Mouse (Mus musculus): ENCODE measurements around the gene Mcrip1. TPM values are rescaled to one million over a fixed set of nuclear protein-coding genes. Genes with fewer than 3 reads are reported as not detected.

The Mcrip1 gene
- polyA plus RNA-seq, 1 experiment: 79.9 TPM

GRCm38 (mm10) chr11:120542376-120542775 lies 7.2 kb downstream of the Mcrip1 start:
- no peak overlapping the region for H3K27ac ChIP-seq (ENCODE audit: insufficient read depth, low read length)
- H3K4me1 ChIP-seq (ENCODE audit: control insufficient read depth, insufficient read depth, insufficient read length): peaks cover 7% of the 10 kb centered on the region
- TF ChIP-seq CTCF (IDR thresholded peaks at IDR 0.05; ENCODE audit: extremely low read depth, insufficient read depth, insufficient read length, insufficient replicate concordance) (no peak), POLR2A (IDR thresholded peaks at IDR 0.05; ENCODE audit: low read depth, low read length) (no peak)
- WGBS: 92% methylated on average over 6 of the region's 6 CpGs
- no peak for DNase-seq (ENCODE audit: low read depth in 1 of 2, low spot score in 2 of 2)
- H3K27me3 ChIP-seq (ENCODE audit: control insufficient read depth, insufficient read depth, low read length): no peaks in the 10 kb centered on the region
- H3K36me3 ChIP-seq (ENCODE audit: control insufficient read depth, insufficient read depth, low read length): peaks cover 23% of the 10 kb centered on the region
- no peak overlapping the region for H3K4me3 ChIP-seq (ENCODE audit: extremely low read depth, insufficient read depth, insufficient read length)

GRCm38 (mm10) chr11:120541907-120542306 lies 7.6 kb downstream of the Mcrip1 start:
- peaks cover 7% of the 10 kb centered on the region for H3K4me1 ChIP-seq (ENCODE audit: control insufficient read depth, insufficient read depth, insufficient read length)
- no peak for DNase-seq (ENCODE audit: low read depth in 1 of 2, low spot score in 2 of 2)

GRCm38 (mm10) chr11:120539285-120540014 lies 10.1 kb downstream of the Mcrip1 start:
- peaks cover 7% of the 10 kb centered on the region for H3K4me1 ChIP-seq (ENCODE audit: control insufficient read depth, insufficient read depth, insufficient read length)
- H3K4me3 ChIP-seq (ENCODE audit: extremely low read depth, insufficient read depth, insufficient read length): no peak overlapping the region
- no peak overlapping the region for H3K27ac ChIP-seq (ENCODE audit: insufficient read depth, low read length)
- no peaks in the 10 kb centered on the region for H3K27me3 ChIP-seq (ENCODE audit: control insufficient read depth, insufficient read depth, low read length)
- TF ChIP-seq POLR2A (IDR thresholded peaks at IDR 0.05; ENCODE audit: low read depth, low read length) (no peak), CTCF (IDR thresholded peaks at IDR 0.05; ENCODE audit: extremely low read depth, insufficient read depth, insufficient read length, insufficient replicate concordance) (no peak)
- WGBS: 57% methylated on average over 10 of the region's 10 CpGs
- DNase-seq (ENCODE audit: low read depth in 1 of 2, low spot score in 2 of 2): no peak
- H3K36me3 ChIP-seq (ENCODE audit: control insufficient read depth, insufficient read depth, low read length): peaks cover 18% of the 10 kb centered on the region

More at GRCm38 (mm10) chr11:120541907-120542306, 7.6 kb downstream of the Mcrip1 start:
- peaks cover 23% of the 10 kb centered on the region for H3K36me3 ChIP-seq (ENCODE audit: control insufficient read depth, insufficient read depth, low read length)
- H3K27ac ChIP-seq (ENCODE audit: insufficient read depth, low read length): no peak overlapping the region
- no peak for TF ChIP-seq POLR2A (IDR thresholded peaks at IDR 0.05; ENCODE audit: low read depth, low read length)
- no peak; the same call in 1 of the 2 replicates for TF ChIP-seq CTCF (IDR thresholded peaks at IDR 0.05; ENCODE audit: extremely low read depth, insufficient read depth, insufficient read length, insufficient replicate concordance)
- 85% methylated on average over 4 of the region's 4 CpGs for WGBS
- no peaks in the 10 kb centered on the region for H3K27me3 ChIP-seq (ENCODE audit: control insufficient read depth, insufficient read depth, low read length)
- no peak overlapping the region for H3K4me3 ChIP-seq (ENCODE audit: extremely low read depth, insufficient read depth, insufficient read length)

GRCm38 (mm10) chr11:120538955-120539284 lies 10.6 kb downstream of the Mcrip1 start:
- WGBS: 15% methylated on average over 8 of the region's 8 CpGs
- no peaks in the 10 kb centered on the region for H3K27me3 ChIP-seq (ENCODE audit: control insufficient read depth, insufficient read depth, low read length)
- no peak for DNase-seq (ENCODE audit: low read depth in 1 of 2, low spot score in 2 of 2)
- peaks cover 7% of the 10 kb centered on the region for H3K4me1 ChIP-seq (ENCODE audit: control insufficient read depth, insufficient read depth, insufficient read length)
- no peak overlapping the region for H3K4me3 ChIP-seq (ENCODE audit: extremely low read depth, insufficient read depth, insufficient read length)
- H3K27ac ChIP-seq (ENCODE audit: insufficient read depth, low read length): no peak overlapping the region
- TF ChIP-seq CTCF (IDR thresholded peaks at IDR 0.05; ENCODE audit: extremely low read depth, insufficient read depth, insufficient read length, insufficient replicate concordance) (no peak), POLR2A (IDR thresholded peaks at IDR 0.05; ENCODE audit: low read depth, low read length) (no peak)
- H3K36me3 ChIP-seq (ENCODE audit: control insufficient read depth, insufficient read depth, low read length): peaks cover 13% of the 10 kb centered on the region

GRCm38 (mm10) chr11:120538485-120538884 lies 11.0 kb downstream of the Mcrip1 start:
- Histone ChIP-seq H3K4me3 (ENCODE audit: extremely low read depth, insufficient read depth, insufficient read length) (no peak overlapping the region), H3K4me1 (ENCODE audit: control insufficient read depth, insufficient read depth, insufficient read length) (peaks cover 7% of the 10 kb centered on the region), H3K27me3 (ENCODE audit: control insufficient read depth, insufficient read depth, low read length) (no peaks in the 10 kb centered on the region), H3K36me3 (ENCODE audit: control insufficient read depth, insufficient read depth, low read length) (peaks cover 10% of the 10 kb centered on the region), H3K27ac (ENCODE audit: insufficient read depth, low read length) (no peak overlapping the region)
- WGBS: 80% methylated on average over 3 of the region's 3 CpGs
- TF ChIP-seq CTCF (IDR thresholded peaks at IDR 0.05; ENCODE audit: extremely low read depth, insufficient read depth, insufficient read length, insufficient replicate concordance): no peak
- no peak for TF ChIP-seq POLR2A (IDR thresholded peaks at IDR 0.05; ENCODE audit: low read depth, low read length)
- DNase-seq (ENCODE audit: low read depth in 1 of 2, low spot score in 2 of 2): no peak

GRCm38 (mm10) chr11:120535804-120536203 lies 13.7 kb downstream of the Mcrip1 start:
- no peak overlapping the region for H3K27ac ChIP-seq (ENCODE audit: insufficient read depth, low read length)
- DNase-seq (ENCODE audit: low read depth in 1 of 2, low spot score in 2 of 2): no peak
- H3K4me3 ChIP-seq (ENCODE audit: extremely low read depth, insufficient read depth, insufficient read length): no peak overlapping the region
- peaks cover 8% of the 10 kb centered on the region for H3K4me1 ChIP-seq (ENCODE audit: control insufficient read depth, insufficient read depth, insufficient read length)
- 51% methylated on average over 3 of the region's 3 CpGs for WGBS
- H3K36me3 ChIP-seq (ENCODE audit: control insufficient read depth, insufficient read depth, low read length): no peaks in the 10 kb centered on the region
- TF ChIP-seq POLR2A (IDR thresholded peaks at IDR 0.05; ENCODE audit: low read depth, low read length) (no peak), CTCF (IDR thresholded peaks at IDR 0.05; ENCODE audit: extremely low read depth, insufficient read depth, insufficient read length, insufficient replicate concordance) (no peak)
- peaks cover 5% of the 10 kb centered on the region for H3K27me3 ChIP-seq (ENCODE audit: control insufficient read depth, insufficient read depth, low read length)

- H3K27ac ChIP-seq (ENCODE audit: insufficient read depth, low read length): no peak overlapping the region
- peaks cover 10% of the 10 kb centered on the region for H3K27me3 ChIP-seq (ENCODE audit: control insufficient read depth, insufficient read depth, low read length)
- peaks cover 12% of the 10 kb centered on the region for H3K4me1 ChIP-seq (ENCODE audit: control insufficient read depth, insufficient read depth, insufficient read length)
- no peaks in the 10 kb centered on the region for H3K36me3 ChIP-seq (ENCODE audit: control insufficient read depth, insufficient read depth, low read length)
- 85% methylated on average over 3 of the region's 3 CpGs for WGBS
- no peak for TF ChIP-seq CTCF (IDR thresholded peaks at IDR 0.05; ENCODE audit: extremely low read depth, insufficient read depth, insufficient read length, insufficient replicate concordance)
- no peak for TF ChIP-seq POLR2A (IDR thresholded peaks at IDR 0.05; ENCODE audit: low read depth, low read length)
- H3K4me3 ChIP-seq (ENCODE audit: extremely low read depth, insufficient read depth, insufficient read length): no peak overlapping the region
- no peak for DNase-seq (ENCODE audit: low read depth in 1 of 2, low spot score in 2 of 2)
These were observed 14.4 kb downstream of the Mcrip1 start for GRCm38 (mm10) chr11:120535145-120535544.
